ENCODE assay signal across 18 mouse cellular contexts in genomic region chr7:66195881-66196280, GRCm38 (mm10).
DNase-seq lines count a peak whose midpoint lies in the region; ATAC-seq and TF ChIP-seq lines count a peak whose summit lies in the region.
"Had no signal": no experiment of that assay in that cellular context is flagged by ENCODE, and none has a peak within 500 bp of the region (broad histone marks: within the 10 kb centered on the region; RNA-seq: fewer than 3 reads in every experiment).

No protein-coding gene starts in this region.

- H3K4me3 ChIP-seq in heart, embryonic 11.5 days (ENCODE audit: low read depth, low read length) = no peak overlapping the region
- H3K4me3 ChIP-seq in midbrain, embryonic 11.5 days (ENCODE audit: low read depth, low read length) = no peak overlapping the region
- H3K4me3 ChIP-seq in midbrain, embryonic 13.5 days (replicated peaks) = no peak overlapping the region
- H3K4me3 ChIP-seq in heart, postnatal 0 days (ENCODE audit: low read depth, low read length) = no peak overlapping the region
- no peak overlapping the region for H3K4me3 ChIP-seq in olfactory bulb, adult 2 months (ENCODE audit: insufficient read depth, low read depth, low read length)
- H3K4me3 ChIP-seq: embryonic facial prominence, embryonic 12.5 days; midbrain, embryonic 12.5 days had no signal

- TF ChIP-seq EP300 in heart, postnatal 0 days (IDR thresholded peaks at IDR 0.05; ENCODE audit: low read depth) = no peak

- DNase-seq in heart, adult 9 months (ENCODE audit: low spot score in 2 of 2) = no peak
- DNase-seq in midbrain, embryonic 11.5 days (ENCODE audit: low spot score, missing footprints) = peak; percentile 8
- DNase-seq in heart, postnatal 0 days (ENCODE audit: low spot score) = peak; percentile 30
- no peak for DNase-seq in cerebellum, postnatal 25 days
- no peak for DNase-seq in left cerebral cortex, adult 8-10 months (ENCODE audit: low spot score in 2 of 2)
- DNase-seq: cerebellum, adult 2 months; gastrocnemius, postnatal 14 days; kidney, adult 8-10 months; kidney, postnatal 36 days; lung, postnatal 10 days; thymus, adult 18-20 months had no signal

- H3K27me3 ChIP-seq in heart, embryonic 11.5 days (ENCODE audit: control insufficient read depth, insufficient read depth, low read length) = no peaks in the 10 kb centered on the region
- no peaks in the 10 kb centered on the region for H3K27me3 ChIP-seq in midbrain, embryonic 11.5 days (ENCODE audit: control insufficient read depth, insufficient read depth, low read length)
- no peaks in the 10 kb centered on the region for H3K27me3 ChIP-seq in midbrain, embryonic 13.5 days
- no peaks in the 10 kb centered on the region for H3K27me3 ChIP-seq in heart, postnatal 0 days (ENCODE audit: control insufficient read depth, insufficient read depth, low read length)
- H3K27me3 ChIP-seq: embryonic facial prominence, embryonic 12.5 days; midbrain, embryonic 12.5 days; Patski had no signal

- peak overlapping the region; percentile 99 for H3K27ac ChIP-seq in heart, embryonic 11.5 days (ENCODE audit: low read depth, low read length)
- H3K27ac ChIP-seq in midbrain, embryonic 11.5 days (ENCODE audit: low read depth, low read length) = no peak overlapping the region
- no peak overlapping the region for H3K27ac ChIP-seq in midbrain, embryonic 13.5 days
- peak overlapping the region; percentile 86 for H3K27ac ChIP-seq in heart, postnatal 0 days (ENCODE audit: low read depth)
- H3K27ac ChIP-seq in olfactory bulb, adult 2 months (ENCODE audit: insufficient read depth, low read depth, low read length) = peak overlapping the region; percentile 42; the same call in 1 of the 2 replicates
- H3K27ac ChIP-seq: embryonic facial prominence, embryonic 12.5 days; midbrain, embryonic 12.5 days had no signal

- no peak for ATAC-seq in heart, embryonic 11.5 days (replicated peaks; ENCODE audit: insufficient number of reproducible peaks, low FRiP score, low TSS enrichment)
- ATAC-seq in midbrain, embryonic 11.5 days (ENCODE audit: low FRiP score) = no peak
- no peak for ATAC-seq in midbrain, embryonic 13.5 days
- no peak for ATAC-seq in heart, postnatal 0 days (ENCODE audit: insufficient read depth, low read depth)
- ATAC-seq: inflammation-experienced regulatory T-cells, adult 6 months; Patski had no signal

- no peaks in the 10 kb centered on the region for H3K9me3 ChIP-seq in heart, embryonic 11.5 days (replicated peaks; ENCODE audit: control insufficient read depth, low read length)
- H3K9me3 ChIP-seq in midbrain, embryonic 11.5 days (ENCODE audit: control insufficient read depth, low read length) = no peaks in the 10 kb centered on the region
- H3K9me3 ChIP-seq in midbrain, embryonic 13.5 days = no peaks in the 10 kb centered on the region
- no peaks in the 10 kb centered on the region for H3K9me3 ChIP-seq in heart, postnatal 0 days (replicated peaks; ENCODE audit: control insufficient read depth, low read length)
- H3K9me3 ChIP-seq: embryonic facial prominence, embryonic 12.5 days; midbrain, embryonic 12.5 days had no signal

- H3K4me2 ChIP-seq in heart, embryonic 11.5 days = peak overlapping the region; percentile 8; the same call in 1 of the 2 replicates
- no peak overlapping the region for H3K4me2 ChIP-seq in midbrain, embryonic 11.5 days
- H3K4me2 ChIP-seq in midbrain, embryonic 13.5 days (replicated peaks) = no peak overlapping the region
- H3K4me2 ChIP-seq in heart, postnatal 0 days (ENCODE audit: low read depth, low read length) = no peak overlapping the region
- H3K4me2 ChIP-seq: embryonic facial prominence, embryonic 12.5 days; midbrain, embryonic 12.5 days had no signal

- WGBS in heart, embryonic 11.5 days (ENCODE audit: insufficient replicate concordance) = 37% methylated on average over 1 of the region's 1 CpGs
- WGBS in midbrain, embryonic 11.5 days = 89% methylated on average over 1 of the region's 1 CpGs
- WGBS in midbrain, embryonic 13.5 days = 87% methylated on average over 1 of the region's 1 CpGs
- 19% methylated on average over 1 of the region's 1 CpGs for WGBS in heart, postnatal 0 days
- WGBS in olfactory bulb, adult 2 months = 59% methylated on average over 1 of the region's 1 CpGs

- peaks cover 61% of the 10 kb centered on the region for H3K4me1 ChIP-seq in heart, embryonic 11.5 days (ENCODE audit: control insufficient read depth, insufficient read depth, low read length)
- no peaks in the 10 kb centered on the region for H3K4me1 ChIP-seq in midbrain, embryonic 11.5 days (ENCODE audit: control insufficient read depth, insufficient read depth, low read length)
- H3K4me1 ChIP-seq in midbrain, embryonic 13.5 days (replicated peaks) = 0 out of 2 replicates have a peak, but pooled peaks cover under 1% of the 10 kb centered on the region
- H3K4me1 ChIP-seq in heart, postnatal 0 days (ENCODE audit: control insufficient read depth, insufficient read depth) = peaks cover 43% of the 10 kb centered on the region
- peaks cover 27% of the 10 kb centered on the region for H3K4me1 ChIP-seq in olfactory bulb, adult 2 months (ENCODE audit: control insufficient read depth, insufficient read depth, low read length)

- no peaks in the 10 kb centered on the region for H3K36me3 ChIP-seq in heart, embryonic 11.5 days (ENCODE audit: control insufficient read depth, insufficient read depth, low read length)
- H3K36me3 ChIP-seq in midbrain, embryonic 11.5 days (ENCODE audit: control insufficient read depth, insufficient read depth, low read length) = no peaks in the 10 kb centered on the region
- no peaks in the 10 kb centered on the region for H3K36me3 ChIP-seq in midbrain, embryonic 13.5 days
- no peaks in the 10 kb centered on the region for H3K36me3 ChIP-seq in heart, postnatal 0 days (replicated peaks; ENCODE audit: control insufficient read depth, insufficient read depth, low read length)
- H3K36me3 ChIP-seq: embryonic facial prominence, embryonic 12.5 days; midbrain, embryonic 12.5 days had no signal

- no peak for TF ChIP-seq CTCF in heart, postnatal 0 days (IDR thresholded peaks at IDR 0.05; ENCODE audit: low read depth)
- no peak for TF ChIP-seq CTCF in olfactory bulb, adult 2 months (IDR thresholded peaks at IDR 0.05; ENCODE audit: insufficient read depth, low read depth, low read length)

- no peak for TF ChIP-seq POLR2A in olfactory bulb, adult 2 months (IDR thresholded peaks at IDR 0.05; ENCODE audit: insufficient read depth, low read depth, low read length)

- peak overlapping the region; percentile 39; the same call in 1 of the 2 replicates for H3K9ac ChIP-seq in heart, embryonic 11.5 days (ENCODE audit: low read depth, low read length)
- H3K9ac ChIP-seq in midbrain, embryonic 11.5 days (ENCODE audit: low read length) = no peak overlapping the region
- no peak overlapping the region for H3K9ac ChIP-seq in midbrain, embryonic 13.5 days (replicated peaks)
- H3K9ac ChIP-seq in heart, postnatal 0 days (replicated peaks; ENCODE audit: low read depth, low read length) = no peak overlapping the region
- H3K9ac ChIP-seq: embryonic facial prominence, embryonic 12.5 days; midbrain, embryonic 12.5 days had no signal

Comparison
In these comparisons a context has a peak if more than half of its experiments do, and no peak if none do; other contexts are left out.
1. DNase-seq: peak in midbrain, embryonic 11.5 days (single experiment) and heart, postnatal 0 days (single experiment); none in heart, adult 9 months (0 of 2), cerebellum, postnatal 25 days (0 of 2) and left cerebral cortex, adult 8-10 months (0 of 2).
2. H3K27ac ChIP-seq: peak in heart, embryonic 11.5 days (single experiment), heart, postnatal 0 days (single experiment) and olfactory bulb, adult 2 months (single experiment); none in midbrain, embryonic 11.5 days (single experiment) and midbrain, embryonic 13.5 days (single experiment).